Mouse (Mus musculus) left cerebral cortex, postnatal 25 days (tissue): ENCODE results near the gene Nf1. TPM values are rescaled to one million over a fixed set of nuclear protein-coding genes. Genes with fewer than 3 reads are reported as not detected.
A peak's percentile ranks its signal among the peaks of the same experiment; 100 is the strongest.

ENCODE experiments used
- DNase-seq, 2 experiments: peaks; one replicate each; pipeline ENCODE4 v3.0.0; 2022; ENCODE audit warnings: low spot score in 2 of 2, mixed read lengths in 1 of 2
- intact Hi-C: fragments of 180-260 bp; cut with DNase I; formaldehyde crosslinking; loops from one replicate; pipeline ENCODE4 v1.15.1; 2025
- total RNA-seq, 2 experiments: library from RNA; stranded (reverse); gene quantifications; 2 replicates each; pipeline ENCODE4 v1.2.3; 2021

The Nf1 gene
- total RNA-seq, 2 experiments from 2014 or later = 119 to 124 TPM

DNA sequence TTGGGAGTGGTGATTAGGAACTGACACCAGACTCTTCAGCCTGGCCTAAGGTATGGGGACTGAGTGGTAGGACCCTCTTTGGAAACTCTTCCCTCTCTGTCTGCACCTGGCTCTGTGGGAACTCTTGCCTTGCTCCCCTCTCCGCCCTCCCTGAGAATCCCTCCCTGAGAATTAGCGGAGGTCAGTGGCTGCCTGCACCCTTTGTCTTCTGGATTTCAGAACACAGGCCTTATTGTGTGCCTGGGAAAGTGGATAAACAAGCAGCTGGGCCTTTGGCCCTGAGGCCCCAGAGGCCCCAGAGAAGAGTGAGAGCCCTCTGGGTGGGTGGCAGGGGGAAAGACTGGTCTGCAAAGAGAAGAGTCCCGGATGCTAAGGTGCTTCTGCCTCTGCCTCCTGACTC lies 273.6 kb downstream of the Nf1 start:
- intact Hi-C loops = no loop called here
- no peak for DNase-seq

DNA sequence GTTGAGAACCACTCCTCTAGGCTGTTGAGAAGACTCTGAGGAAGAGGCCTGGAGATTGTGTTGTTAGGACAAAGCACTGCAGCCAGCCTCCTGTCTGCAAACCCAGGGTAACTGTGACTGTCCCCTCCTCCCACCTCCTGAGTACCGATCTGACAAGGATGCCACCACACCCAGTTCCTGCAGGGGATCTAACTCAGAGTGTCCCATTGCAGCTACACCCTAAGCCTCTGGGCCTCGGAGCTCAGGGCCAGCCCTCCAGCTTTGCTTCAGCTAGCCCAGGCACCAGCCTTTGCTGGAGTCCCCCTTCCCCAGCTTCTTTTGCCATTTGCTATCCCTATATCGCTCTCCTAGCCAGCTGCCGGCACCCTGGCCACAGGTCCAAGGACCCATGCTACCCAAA lies 274.2 kb downstream of the Nf1 start:
- intact Hi-C loops = no loop called here
- no peak for DNase-seq

DNA sequence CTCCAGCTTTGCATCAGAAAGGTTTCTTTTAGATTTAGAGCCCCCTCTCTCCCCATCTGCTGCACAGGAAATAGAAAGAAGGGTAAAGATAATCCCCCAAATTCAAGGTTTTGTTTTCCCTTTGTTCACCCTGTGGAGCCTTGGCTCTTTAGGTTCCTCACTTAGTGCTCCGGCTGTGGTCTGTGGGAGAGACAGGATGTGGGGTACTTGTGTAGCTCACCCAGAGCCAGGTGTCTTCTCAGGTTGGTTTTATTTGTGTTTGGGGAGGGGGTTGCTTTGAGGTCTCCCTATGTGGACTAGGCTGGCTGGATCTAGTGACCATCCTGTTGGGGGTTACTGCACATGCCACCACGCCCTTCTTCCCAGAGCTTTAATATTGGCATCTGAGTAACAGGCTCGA lies 275.4 kb downstream of the Nf1 start:
- intact Hi-C loops = no loop called here
- DNase-seq = no peak

DNA sequence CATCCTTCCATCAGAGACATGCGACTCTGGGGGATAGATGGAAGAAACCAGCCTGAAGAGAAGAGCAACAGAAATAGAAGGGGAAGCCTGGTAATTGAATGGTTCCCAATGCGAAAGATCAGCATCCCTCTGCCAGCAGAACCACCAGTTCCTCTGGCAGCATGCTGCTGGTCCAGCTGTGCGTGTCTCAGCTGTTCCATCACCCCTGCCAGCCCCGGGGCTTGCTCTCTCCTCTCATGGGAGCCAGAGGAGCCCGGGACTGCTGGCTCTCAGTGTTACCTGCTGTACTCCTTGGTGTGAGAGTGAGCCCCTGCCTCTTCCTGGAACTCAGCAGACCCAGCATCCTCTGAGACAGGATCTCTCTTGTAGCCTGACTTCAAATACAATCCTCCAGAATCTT lies 276.4 kb downstream of the Nf1 start:
- intact Hi-C loops = no loop called here
- DNase-seq = no peak

DNA sequence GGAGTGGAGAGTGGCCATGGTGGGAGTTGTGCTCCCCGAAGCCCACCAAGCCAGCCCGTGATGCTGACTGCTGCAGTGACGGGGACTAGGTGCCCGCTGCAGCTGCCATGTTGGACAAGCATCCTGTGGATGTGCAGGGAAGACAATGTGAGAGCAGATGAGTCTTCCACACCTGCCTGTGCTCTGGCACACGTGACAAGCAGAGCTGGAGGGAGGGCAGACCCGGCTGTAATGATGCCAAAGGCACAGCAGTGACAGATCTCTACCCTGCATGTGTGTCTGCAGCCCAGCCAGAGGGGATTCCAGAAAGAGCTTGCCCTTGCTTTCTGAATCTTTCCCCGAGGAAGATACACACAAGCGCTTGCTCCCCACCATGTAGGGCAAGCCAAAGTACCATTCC lies 278.5 kb downstream of the Nf1 start:
- intact Hi-C loops = no loop called here
- DNase-seq = no peak

DNA sequence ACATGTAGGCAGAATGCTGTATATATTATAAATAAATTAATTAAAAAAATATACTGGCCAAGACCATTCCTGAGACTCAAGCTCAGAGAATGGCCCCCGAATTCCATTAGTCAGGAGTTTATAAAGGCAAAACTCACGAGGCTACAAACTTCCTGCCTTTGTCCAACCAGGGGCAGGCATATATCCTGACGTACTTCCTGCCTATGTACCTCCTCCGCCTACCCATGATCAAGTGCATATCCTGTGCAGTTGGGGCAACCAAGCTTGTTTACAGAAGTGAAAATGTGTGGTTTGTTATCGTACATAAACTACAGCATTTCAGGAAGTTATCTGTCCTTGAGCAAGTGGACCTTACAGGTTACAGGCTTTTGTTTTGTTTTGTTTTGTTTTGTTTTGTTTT lies 283.5 kb downstream of the Nf1 start:
- intact Hi-C loops = no loop called here
- no peak for DNase-seq

DNA sequence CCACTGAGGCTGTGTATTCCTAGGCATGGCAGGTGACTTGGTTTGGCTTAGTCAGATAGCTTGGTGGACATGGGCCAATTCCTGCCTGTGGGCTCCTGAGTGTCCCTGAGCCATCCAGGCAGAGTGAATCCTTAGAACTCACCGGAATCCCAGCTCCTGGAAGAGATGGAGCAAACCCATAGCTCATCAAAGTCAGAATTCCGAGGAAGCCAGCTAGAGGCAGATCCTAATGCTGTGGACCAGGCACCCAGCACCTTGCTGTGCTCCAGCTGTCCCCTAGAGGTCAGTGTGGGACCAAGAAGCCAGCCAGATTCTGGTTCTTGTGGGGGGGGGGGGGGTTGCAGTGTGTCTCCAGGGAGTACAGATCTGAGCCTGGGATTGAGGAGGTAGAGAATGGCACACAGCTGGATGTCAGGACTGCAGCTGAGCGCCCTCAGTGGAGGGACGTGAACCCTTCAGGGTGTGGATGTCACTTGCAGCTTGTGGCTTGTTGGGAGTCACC lies 285.4 kb downstream of the Nf1 start:
- intact Hi-C loops = loop anchor here (1.0 to 5.0 kb wide), 2 partner anchors 61 to 297 kb away; no protein-coding TSS in a partner anchor
- DNase-seq = peak; percentile 68 to 82

DNA sequence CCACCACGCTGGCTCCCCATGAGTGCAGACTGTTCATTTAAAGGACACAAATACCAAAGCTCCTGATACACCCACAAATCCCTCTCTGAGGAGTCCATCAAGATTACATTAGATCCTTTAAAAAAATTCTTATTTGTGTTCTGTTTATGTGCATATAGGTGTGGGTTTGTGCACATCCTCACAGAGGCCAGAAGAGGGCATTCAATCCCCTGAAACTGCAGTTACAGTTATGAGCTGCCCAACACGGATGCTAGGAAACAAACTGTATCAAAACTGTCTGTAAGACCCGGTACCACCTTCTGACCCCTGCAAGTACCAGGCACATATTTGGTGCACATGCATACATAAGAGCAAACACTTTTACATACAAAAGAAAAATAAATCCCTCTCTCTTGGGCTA lies 289.2 kb downstream of the Nf1 start:
- intact Hi-C loops = loop anchor here (5.0 kb wide), 1 partner anchor 294 kb away; no protein-coding TSS in a partner anchor

DNA sequence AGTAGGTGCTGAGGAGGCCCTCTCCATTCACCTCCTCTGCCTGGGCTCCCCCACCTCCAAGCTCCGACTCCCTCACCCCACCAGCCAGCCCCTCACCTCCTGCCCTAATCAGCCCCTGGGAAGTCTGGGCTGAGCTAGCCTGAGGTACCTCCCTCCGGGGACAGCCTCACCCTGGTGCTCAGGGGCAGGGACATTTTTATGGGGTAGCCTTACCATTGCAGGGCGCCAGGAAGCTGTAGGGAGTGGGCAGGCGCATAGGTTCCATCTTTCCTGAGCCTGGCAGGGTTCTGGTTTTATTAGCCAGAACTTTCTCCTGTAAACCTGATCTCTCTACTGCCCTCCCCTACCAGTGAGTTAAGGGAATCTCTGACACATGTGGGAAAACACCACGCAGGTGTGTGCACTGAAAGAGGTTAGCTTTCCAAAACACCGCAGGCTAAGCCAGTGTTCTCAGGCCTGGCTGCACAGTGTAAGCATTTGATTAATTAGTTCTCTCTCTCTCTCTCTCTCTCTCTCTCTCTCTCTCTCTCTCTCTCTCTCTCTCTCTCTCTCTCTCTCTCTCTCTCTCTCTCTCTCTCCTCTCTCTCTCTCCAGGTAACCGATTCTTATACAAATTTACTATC lies 290.4 kb downstream of the Nf1 start:
- DNase-seq = no peak
- intact Hi-C loops = loop anchor here (5.0 kb wide), 1 partner anchor 292 kb away; no protein-coding TSS in a partner anchor

More for the DNA sequence above, 289.2 kb downstream of the Nf1 start:
- DNase-seq = no peak

DNA sequence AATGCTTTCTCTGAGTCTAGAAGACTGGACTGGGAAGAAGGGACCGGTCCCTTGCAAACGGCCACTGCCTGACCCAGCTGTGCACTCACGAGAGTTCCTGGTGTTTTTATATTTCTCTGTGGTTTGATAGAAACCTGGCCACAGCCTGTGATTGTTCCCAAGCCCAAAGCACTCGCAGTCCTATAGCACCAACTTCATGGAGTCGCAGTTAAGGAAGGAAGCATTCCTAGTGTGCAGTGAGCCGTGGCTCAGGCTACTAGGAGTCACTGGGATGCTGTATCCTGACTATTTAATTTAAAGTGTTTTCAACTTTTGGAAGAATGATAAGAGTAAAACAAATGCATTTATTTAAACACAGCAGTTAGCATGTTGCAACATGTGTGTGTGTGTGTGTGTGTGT lies 291.0 kb downstream of the Nf1 start:
- intact Hi-C loops = no loop called here
- DNase-seq = no peak

Other genes with a start within 250 kb of the Nf1 start
- gene Ksr1, start 193.3 kb upstream of the Nf1 start, total RNA-seq = 10 to 100 TPM; 55.2 to 60.6 TPM
- 10 to 100 TPM; 64.7 to 78.4 TPM for gene Wsb1, start 85.0 kb upstream of the Nf1 start, total RNA-seq
- gene Gm9964, start 42.8 kb upstream of the Nf1 start, total RNA-seq = under 1 TPM in 1 of 2 experiments, not detected in 1; 0.53 TPM
- 100 to 1,000 TPM; 115 to 123 TPM for gene Omg, start 164.4 kb downstream of the Nf1 start, total RNA-seq
- under 1 TPM; 0.39 to 0.69 TPM for gene Evi2b, start 184.1 kb downstream of the Nf1 start, total RNA-seq
- not detected for gene Evi2, start 190.9 kb downstream of the Nf1 start, total RNA-seq
- 10 to 100 TPM; 11.3 to 14.6 TPM for gene Evi2a, start 190.9 kb downstream of the Nf1 start, total RNA-seq